Mouse (Mus musculus) neutrophil, adult 65 days (primary cell): Measurements from ENCODE around the gene Eva1b. TPM values are rescaled to one million over a fixed set of nuclear protein-coding genes. Genes with fewer than 3 reads are reported as not detected.

Experiments
- total RNA-seq: library from RNA; stranded (reverse); gene quantifications from 2 replicates; pipeline ENCODE4 v1.2.4, GENCODE M21; 2023

Gene Eva1b
- total RNA-seq: 1.8 and 2.6 TPM in 2 replicates

DNA sequence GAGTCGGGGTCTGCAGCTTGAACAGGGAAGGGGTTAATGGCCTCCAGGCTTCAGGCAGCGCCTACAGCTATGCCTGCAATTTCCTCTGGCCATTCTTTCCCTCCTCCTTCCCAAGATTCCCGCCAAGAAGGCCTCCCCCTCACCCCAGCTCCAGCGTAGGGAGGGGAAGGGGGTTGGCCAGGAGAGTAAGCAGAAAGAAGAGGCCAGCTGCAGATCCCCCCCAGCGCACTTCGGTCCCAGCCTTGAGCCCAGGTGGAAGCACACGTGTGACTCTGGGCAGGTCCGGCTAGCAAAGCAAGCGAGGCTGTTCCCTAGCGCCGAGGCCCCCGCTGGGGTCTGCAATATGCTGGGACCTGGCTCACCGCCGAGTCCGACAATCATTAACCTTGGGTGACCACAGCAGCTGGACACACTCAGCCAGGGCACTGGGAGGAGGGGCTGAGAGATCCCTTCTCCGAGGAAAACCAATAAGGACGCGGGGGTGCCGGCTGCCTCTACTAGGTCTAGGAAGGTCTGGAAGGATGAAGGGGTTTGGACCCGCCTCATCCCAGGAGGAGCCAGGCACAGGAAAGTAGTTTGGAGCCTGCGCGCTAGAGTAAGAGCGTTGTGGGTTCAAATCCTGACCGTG is at the start of gene Eva1b:
TSS of gene Eva1b (plus strand) at position 212 of the 628 bp plus-strand sequence.

DNA sequence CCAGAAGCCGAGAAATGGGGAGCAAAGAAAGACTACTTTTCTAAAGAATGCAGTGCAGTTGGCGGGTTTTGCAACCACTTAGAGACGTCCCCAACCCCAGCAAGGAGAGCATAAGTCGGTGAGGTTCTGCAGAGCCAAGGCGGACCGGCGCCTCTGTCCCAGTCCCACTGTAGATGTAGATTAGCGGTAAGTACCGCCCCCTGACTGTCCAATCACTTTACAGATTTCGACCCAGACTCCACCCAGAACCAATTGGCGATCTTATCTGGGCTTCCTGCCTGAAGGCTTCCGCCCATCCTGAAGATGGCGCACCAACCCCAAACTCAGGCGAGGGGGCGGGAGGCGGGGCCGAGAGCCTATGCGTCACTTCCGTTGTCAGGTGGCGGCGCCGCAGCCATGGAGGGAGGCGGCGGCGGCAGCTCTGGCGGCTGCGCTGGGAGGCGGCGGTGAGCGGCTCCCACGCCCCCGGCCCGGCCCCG is 43.9 kb upstream of the Eva1b start, which contains the start of gene Stk40:
TSS of gene Stk40 (plus strand) at position 368 of the 479 bp plus-strand sequence.

DNA sequence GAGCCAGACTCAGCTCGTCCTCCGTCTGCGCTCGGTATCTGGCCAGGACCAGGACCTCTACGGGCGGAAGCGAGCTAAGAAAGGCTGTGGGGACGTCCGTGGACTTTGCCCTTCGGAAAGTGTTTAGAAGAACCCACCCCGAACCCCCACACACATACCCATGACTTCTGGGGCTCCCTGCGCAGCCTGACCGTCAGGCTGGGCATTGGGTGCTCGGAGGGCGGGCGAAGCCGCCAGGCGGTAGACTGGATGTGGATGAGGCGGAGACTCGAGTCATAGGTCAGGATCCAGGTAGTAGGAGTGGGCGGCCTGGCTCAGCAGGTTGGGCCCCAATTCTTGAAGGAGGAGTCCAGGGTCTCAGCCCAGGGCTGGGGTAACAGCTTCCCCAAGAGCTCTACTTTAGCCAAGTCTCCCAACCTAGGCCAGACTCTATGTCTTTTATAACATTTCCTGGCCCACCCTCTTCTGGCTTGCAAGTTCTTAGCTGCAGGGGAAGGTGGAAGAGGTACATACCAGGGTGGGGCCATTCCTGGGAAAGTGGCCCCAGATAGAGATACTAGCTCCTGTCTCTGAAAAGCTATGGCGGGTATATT is 15.6 kb downstream of the Eva1b start, which contains the start of gene Sh3d21:
TSS of gene Sh3d21 (minus strand) at position 425 of the 593 bp plus-strand sequence.

Other genes with a start within 250 kb of the Eva1b start
- gene Csf3r, start 123.2 kb upstream of the Eva1b start, total RNA-seq: 1,343 and 1,506 TPM in 2 replicates
- 28.3 and 32.3 TPM in 2 replicates for gene Mrps15, start 100.8 kb upstream of the Eva1b start, total RNA-seq
- 6.8 and 9.2 TPM in 2 replicates for gene Oscp1, start 89.2 kb upstream of the Eva1b start, total RNA-seq
- 27.3 and 33.1 TPM in 2 replicates for gene Lsm10, start 51.1 kb upstream of the Eva1b start, total RNA-seq
- gene Stk40, start 43.8 kb upstream of the Eva1b start, total RNA-seq: 95.9 and 138 TPM in 2 replicates
- gene Sh3d21, start 15.7 kb downstream of the Eva1b start, total RNA-seq: 0.25 and 0.32 TPM in 2 replicates
- gene Thrap3, start 55.0 kb downstream of the Eva1b start, total RNA-seq: 271 and 365 TPM in 2 replicates
- 116 and 132 TPM in 2 replicates for gene Map7d1, start 108.6 kb downstream of the Eva1b start, total RNA-seq
- 29.5 and 33.0 TPM in 2 replicates for gene Trappc3, start 114.6 kb downstream of the Eva1b start, total RNA-seq
- gene Col8a2, start 139.0 kb downstream of the Eva1b start, total RNA-seq: not detected in 2 replicates
- gene Adprhl2, start 174.0 kb downstream of the Eva1b start, total RNA-seq: 9.6 and 15.1 TPM in 2 replicates
- not detected in 2 replicates for gene Tekt2, start 177.9 kb downstream of the Eva1b start, total RNA-seq